Mouse (Mus musculus): ENCODE measurements around the gene Ifi214. TPM values are rescaled to one million over a fixed set of nuclear protein-coding genes. Genes with fewer than 3 reads are reported as not detected.

Gene Ifi214
- 32.4 TPM for polyA plus RNA-seq (2017; shearing (Covaris generic))

GRCm38 (mm10) chr1:173535791-173536190 is at the start of gene Ifi214:
Gene Ifi214, minus strand, starts transcription at chr1:173535957.

GRCm38 (mm10) chr1:173490812-173491480 is 44.8 kb downstream of the Ifi214 start, which contains the start of gene Ifi206:
Gene Ifi206, minus strand, starts transcription at chr1:173491041.

Other genes starting within 250 kb of the Ifi214 start
- gene Ackr1, start 202.2 kb downstream of the Ifi214 start, polyA plus RNA-seq (2017; shearing (Covaris generic)): not detected
- gene Aim2, start 185.1 kb downstream of the Ifi214 start, polyA plus RNA-seq (2017; shearing (Covaris generic)): 83.0 TPM
- not detected for gene Cadm3, start 168.3 kb downstream of the Ifi214 start, polyA plus RNA-seq (2017; shearing (Covaris generic))
- 124 TPM for gene Ifi206, start 44.9 kb downstream of the Ifi214 start, polyA plus RNA-seq (2017; shearing (Covaris generic))
- gene Ifi213, start 63.3 kb upstream of the Ifi214 start, polyA plus RNA-seq (2017; shearing (Covaris generic)): 86.1 TPM
- gene Ifi209, start 95.0 kb upstream of the Ifi214 start, polyA plus RNA-seq (2017; shearing (Covaris generic)): 229 TPM
- 108 TPM for gene Ifi208, start 137.7 kb upstream of the Ifi214 start, polyA plus RNA-seq (2017; shearing (Covaris generic))
- 0.46 TPM for gene Ifi207, start 205.8 kb upstream of the Ifi214 start, polyA plus RNA-seq (2017; shearing (Covaris generic))
- gene Ifi204, start 231.0 kb upstream of the Ifi214 start, polyA plus RNA-seq (2017; shearing (Covaris generic)): 1.1 TPM